Mouse (Mus musculus) brain, embryonic 18.5 days (tissue): ENCODE measurements at regions not wholly inside any gene's neighbourhood (a gene's known extent, or its start where the extent isn't known, plus 50 kb on each side); places are given as distances from the start of the nearest gene placed in this dataset.

Experiments
- DNase-seq: peaks from one replicate; pipeline ENCODE4 v3.0.0-alpha.2; 2012; ENCODE audit warnings: low read depth, low spot score

DNA sequence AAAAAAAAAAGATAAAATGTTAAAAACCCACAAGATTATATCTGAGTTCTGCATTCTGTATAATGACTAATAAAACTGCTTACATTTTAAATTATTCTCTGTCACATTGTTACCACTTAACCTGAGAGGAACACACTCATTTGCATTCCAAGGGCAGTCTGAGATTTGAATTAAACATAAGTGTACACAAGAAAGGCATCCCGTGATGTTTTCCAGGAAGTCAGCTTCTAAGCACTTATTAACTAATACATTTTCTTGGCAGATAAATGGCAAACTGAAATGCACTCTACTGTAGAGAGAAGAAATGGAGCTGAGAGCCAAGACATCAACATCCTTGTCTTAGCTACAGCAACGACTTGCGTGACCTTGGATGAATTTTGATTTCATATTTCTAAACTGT lies 516.5 kb downstream of the Cdh9 start:
- DNase-seq: no peak

DNA sequence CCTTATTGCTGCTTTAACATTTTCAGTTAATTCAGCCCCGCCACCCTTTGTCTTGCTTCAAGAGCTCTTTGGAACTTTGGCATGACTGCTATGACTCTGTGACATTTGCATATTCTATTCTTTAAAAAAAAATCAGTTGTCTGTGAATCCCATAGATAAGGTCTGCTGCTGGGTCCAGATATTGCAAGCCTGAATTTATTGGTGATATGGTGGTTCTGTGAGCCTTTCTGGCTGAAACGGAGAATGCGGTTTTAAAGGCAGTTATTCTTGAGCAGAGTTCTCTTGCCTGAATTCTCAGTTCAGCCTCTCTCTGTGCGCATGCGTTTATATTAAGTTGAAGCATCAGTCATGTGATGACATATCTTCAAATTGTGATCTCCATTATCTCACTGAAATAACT lies 560.7 kb downstream of the Cdh9 start:
- no peak for DNase-seq
